Mouse (Mus musculus) liver, adult 2 months (tissue): ENCODE data around the gene Ust.

Experiments used
- CTCF ChIP-seq: fragments of 200-500 bp; IDR thresholded peaks from 2 replicates; pipeline ENCODE4 v1.5.1; 2011; ENCODE audit warnings: low read depth, low read length, control low read depth
- POLR2A ChIP-seq: fragments of 200-500 bp; IDR thresholded peaks from 2 replicates; pipeline ENCODE4 v1.6.1; 2011; ENCODE audit warnings: low read length, control low read depth; ENCODE audit not compliant: insufficient read depth; ENCODE audit errors: extremely low read depth

DNA sequence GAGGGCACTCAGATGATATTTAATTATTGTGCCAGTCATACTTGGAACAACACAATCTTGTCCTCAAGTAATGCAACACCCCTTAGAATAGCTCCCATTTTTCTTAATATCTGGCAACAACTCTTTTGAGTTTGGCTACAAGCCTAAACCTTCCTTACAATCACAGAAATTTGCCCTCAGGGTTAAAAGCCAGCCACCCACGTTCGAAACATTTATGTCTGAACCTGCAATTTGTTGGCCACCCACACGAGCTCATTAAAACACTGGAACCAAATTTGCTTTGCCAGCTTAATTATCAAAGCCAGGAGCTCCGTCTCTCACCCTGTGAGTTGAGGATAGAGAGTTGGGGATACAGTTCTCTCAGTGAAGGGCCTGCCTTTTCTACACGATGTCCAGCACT is 70.9 kb downstream of the Ust start:
- TF ChIP-seq CTCF = no peak
- no peak for TF ChIP-seq POLR2A
